Mouse (Mus musculus) heart, adult 18-20 months (tissue): Measurements from ENCODE around the gene Chd5. TPM values are rescaled to one million over a fixed set of nuclear protein-coding genes. Genes with fewer than 3 reads are reported as not detected.

ENCODE experiments used
- DNase-seq, 2 experiments: peaks; one replicate each; pipeline ENCODE4 v3.0.0; 2021 to 2022; ENCODE audit warnings: mixed read lengths in 1 of 2
- total RNA-seq, 2 experiments: library from RNA; stranded (reverse); gene quantifications; 2 replicates each; pipeline ENCODE4 v1.2.3; 2021

The Chd5 gene
- total RNA-seq, 2 experiments from 2014 or later, result 0.20 to 0.36 TPM

DNA sequence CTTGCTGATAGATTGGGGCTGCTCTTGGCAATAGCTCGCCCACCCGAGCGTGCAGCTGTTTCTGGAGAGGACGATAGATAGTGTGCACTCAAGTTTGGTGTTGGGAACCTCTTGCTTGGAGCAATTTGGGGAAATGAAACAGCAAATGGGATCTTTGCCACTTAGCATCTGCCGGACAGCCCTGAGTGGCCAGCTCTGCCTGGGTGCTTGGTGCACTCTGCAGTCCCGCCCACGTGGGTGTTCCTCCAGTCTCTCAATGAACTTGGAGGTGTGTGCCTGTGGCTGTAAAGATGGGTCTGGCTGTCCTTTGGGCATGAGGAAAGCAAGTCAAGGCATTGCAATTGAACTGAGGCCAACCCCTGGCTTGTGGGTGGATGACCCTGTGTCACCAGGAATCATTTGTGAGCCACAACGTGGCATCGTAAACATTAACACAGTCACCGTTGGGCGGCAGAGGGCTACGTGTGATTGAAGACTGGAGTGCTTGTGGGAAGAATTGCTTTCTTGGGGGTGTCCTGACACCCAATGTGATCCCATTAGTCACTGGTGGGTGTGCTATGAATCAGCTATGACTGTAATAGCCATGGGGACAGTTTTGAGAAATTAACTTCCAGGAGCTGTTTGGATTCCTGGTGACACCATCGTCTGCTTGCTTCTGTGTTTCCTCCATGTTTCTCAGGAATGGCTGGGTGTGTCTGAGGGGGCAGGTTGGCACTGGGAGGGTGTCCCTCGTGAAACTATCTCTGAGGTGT lies 15.6 kb downstream of the Chd5 start:
- peak in 1 of 2 experiments; percentile 45 for DNase-seq

DNA sequence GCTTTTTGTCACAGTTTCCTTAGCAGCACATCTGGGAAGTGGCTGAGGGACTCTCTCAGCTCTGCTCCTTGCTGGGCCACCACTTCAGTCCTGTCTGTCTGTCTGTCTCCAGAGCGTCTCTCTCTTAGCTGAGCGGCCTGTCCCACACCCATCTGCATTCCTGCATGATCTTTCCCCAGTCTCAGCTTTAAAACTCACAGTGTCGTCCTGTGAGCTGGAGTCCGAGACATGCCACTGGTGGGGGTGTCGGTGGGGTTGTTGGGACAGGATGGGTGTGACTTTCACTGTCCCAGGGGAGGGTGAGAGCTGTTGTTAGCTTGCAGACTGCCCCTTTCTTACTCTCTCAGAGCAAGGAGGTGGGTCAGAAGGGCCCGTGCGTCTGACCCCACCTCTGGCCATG lies 17.2 kb downstream of the Chd5 start:
- no peak for DNase-seq

DNA sequence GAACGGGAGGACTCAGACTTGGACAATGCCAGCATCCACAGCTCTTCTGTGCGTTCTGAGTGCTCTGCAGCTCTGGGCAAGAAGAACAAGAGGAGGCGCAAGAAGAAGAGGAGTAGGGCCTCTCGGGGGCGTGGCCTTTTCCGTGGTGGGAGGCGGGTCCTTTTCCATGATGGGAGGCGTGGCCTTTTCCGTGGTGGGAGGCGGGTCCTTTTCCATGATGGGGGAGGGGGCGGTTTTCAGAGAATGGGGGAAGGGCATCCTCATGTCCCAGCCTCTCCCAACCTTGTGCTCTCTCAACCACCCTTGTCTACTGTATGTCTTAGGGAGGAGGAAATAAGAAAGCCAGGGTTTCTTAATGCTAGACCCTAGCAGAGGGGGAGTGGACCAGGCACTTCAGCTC lies 21.2 kb downstream of the Chd5 start:
- no peak for DNase-seq

DNA sequence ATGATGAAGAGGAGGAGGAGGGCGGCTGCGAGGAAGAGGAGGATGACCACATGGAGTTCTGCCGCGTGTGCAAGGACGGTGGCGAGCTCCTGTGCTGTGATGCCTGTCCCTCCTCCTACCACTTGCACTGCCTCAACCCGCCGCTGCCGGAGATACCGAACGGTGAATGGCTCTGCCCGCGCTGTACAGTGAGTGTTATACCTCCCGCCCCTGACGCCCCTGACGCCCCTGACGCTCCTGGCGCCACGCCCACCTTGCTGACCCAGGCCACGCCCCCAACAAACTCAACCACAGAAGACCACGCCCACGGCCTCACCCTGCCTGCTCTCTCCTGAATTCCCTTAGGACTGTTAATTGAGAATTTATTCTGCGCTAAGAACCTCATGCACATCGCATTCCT lies 22.4 kb downstream of the Chd5 start:
- DNase-seq, result no peak

DNA sequence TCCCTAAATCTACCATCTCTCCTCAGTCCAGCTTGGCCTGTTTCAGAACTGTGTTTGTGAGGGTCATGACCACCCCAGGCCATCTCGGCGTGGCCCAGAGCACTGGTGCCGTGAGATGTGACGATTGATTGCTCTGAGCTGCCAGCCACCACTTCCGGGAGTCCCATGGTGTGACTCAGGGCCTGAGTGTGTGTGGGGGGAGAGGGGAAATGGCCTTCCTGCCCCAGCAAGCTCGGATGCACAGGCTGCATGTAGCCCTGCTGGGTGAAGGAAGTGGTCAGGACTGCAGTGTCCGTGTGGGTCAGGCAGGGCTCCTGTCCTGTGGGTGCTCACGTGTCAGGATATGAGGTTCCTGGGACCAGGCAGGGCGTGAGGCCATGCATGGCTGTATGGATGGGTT lies 23.7 kb downstream of the Chd5 start:
- DNase-seq, result no peak

DNA sequence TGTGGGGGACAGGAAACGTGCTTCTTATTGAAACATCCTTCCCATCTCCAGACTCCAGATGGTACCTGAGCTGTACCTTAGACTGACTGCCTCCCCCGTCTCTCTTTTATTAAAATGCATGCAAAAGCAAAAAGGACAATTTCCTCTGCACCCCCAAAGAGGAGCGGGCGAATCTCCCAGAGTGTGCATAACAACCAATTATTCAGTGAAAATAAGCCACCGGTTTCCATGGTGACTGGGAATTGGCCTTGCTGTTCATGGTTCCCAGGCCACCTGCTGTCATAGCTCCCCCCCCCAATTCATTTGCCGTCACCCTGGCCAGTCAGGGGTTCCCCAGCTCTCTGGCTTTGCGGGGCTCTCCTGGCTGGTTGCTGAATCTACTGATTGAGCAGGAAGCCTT lies 26.8 kb downstream of the Chd5 start:
- no peak for DNase-seq

DNA sequence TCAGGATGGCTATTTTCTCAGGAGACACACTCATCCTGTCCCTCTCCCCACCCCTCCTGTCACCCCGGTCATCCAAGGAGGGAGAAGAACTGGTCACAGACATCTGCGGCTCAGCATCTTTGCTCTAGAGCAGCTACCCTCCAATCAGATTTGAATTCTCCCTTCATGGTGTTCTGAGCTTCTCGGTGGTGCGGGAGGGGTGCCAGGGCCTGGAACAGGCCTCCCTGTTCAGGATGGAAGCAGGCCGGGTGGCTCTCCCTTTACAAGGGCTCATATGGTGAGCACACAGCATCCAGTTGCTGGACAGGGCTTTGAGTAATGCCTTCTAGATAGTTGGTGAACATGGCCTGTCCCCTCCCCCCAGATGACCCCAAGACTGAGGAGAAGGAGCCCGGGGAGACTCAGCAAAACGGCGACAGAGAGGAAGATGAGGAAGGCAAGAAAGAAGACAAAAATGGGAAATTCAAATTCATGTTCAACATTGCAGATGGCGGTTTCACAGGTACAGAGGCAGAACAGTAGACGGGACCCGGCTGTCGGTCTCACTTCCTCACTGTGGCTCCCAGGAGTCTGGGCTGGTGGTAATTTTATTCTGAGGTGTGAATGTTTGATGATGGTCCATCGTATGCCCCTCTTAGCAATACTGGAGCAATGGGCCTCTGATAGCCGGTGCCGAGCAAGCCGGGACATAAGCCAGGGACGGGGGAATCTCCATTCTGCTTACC lies 44.2 kb downstream of the Chd5 start:
- DNase-seq, result no peak

DNA sequence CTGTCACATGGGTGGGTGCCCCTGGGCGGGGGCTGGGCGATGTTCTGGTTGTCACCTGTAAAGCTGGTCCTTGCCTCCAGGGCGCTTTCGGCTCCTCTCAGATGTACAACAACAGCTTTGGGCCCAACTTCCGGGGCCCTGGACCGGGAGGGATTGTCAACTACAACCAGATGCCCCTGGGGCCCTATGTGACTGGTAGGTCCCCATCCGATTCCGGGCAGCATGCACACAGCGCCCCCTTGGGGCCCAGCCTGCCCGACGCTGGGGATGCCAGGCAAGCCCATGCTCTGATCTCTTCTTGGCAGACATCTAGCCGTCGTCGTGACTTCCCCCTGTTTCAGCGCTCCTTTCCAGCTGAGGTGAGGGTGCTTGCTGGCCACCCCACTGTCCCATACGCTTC lies 47.2 kb downstream of the Chd5 start:
- peak in 1 of 2 experiments; percentile 13 for DNase-seq

DNA sequence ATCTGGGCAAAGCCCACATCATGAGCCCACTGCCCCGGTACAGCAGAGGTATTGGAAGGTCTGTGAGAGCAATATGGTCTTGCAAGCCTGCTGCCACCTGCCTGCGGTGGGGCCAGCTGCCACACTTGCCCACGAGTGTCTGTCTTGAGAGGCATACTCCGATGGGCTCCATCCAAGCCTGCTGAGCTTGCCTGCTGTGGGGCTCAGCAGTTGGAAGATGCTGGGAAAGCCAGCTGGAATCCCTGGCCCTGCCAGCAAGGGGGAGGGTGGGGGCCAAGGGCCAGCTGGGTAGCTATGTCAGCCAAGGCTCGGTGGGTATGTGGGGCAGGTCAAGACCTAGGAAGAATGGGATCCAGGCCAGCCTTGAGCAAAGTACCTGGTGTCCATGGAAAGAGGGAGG lies 53.7 kb downstream of the Chd5 start:
- no peak for DNase-seq

DNA sequence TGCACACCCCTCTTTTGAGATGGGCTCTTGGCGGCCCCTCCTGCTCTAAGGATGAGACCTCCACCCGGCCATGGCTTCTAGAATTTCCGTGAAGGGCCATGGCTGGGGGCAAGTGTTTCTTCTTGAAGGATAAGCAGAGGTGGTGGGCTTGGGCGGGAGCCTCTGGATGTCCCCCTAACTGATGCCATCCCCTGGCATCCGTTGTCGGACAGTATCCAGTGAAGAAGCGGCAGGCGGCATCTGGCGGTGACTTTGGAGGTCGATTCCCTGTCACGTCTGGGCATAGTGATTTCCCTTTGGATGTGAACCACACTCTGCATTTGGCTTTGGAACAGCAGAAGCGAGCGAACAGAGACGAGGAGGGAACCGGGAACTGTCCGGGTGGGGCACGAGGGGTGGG lies 54.2 kb downstream of the Chd5 start:
- DNase-seq, result no peak

DNA sequence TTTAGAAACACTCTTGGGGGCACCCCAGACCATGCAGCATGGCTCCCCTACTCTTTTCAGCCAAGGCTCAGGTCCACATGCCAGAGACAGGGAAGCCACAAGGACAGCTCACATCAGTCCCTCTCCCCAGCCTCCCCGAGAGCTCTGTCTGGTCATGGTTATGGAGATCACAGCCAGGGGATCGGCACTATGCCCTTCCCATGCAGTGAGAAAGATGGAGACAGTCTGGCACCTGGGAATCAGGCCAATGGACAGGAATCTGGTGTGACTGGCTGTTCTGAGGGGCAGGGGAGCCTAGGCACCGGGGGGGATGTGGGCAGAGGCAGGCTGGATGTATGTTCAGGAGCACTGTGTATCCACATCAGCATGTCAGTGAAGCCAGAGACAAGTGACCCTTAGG lies 60.5 kb downstream of the Chd5 start:
- DNase-seq, result no peak

DNA sequence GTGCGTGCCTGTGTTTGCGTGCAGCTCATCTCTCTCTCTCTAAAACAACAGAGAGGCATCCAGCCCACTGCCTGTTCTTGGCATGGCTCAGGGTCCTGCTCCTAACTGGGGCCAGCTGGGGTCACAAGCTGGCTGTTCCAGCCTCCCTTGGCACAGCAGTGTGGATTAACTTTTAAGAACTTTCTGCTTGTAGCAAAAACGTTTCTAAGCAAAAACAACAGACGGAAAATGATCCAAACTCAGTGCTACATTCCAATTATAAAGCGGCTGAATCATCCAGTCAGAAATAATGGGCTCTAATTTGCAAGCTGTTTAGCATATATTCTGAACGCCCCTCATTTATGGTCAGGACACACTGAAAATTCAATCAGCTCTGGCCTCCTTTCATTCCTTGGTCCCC lies 66.7 kb downstream of the Chd5 start:
- DNase-seq, result no peak

DNA sequence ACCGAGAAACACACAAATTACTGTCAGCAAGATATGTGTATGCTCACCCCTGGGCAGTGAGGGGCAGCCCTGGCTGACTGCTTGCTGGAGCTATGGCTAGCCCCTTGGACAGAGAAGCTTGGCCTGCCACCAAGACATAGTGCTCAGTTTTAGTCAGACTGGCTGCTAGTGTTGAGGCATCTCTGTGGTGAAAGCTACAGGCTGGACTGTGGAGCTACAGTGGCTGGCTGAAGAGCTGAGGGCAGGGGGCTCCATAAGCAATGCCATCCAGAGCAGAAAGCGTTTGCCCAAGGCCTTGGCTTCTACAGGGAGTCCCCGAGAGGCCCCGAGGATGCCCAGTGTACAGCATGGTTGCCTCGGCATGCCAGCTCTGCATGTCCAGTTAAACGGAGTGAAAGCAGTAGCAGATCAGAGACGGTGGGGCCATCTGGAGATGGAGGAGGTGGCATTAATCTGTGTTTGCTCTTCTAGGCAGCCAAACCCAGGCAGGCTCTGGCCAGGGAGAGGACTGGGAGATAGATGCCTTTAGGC lies 67.3 kb downstream of the Chd5 start:
- no peak for DNase-seq

DNA sequence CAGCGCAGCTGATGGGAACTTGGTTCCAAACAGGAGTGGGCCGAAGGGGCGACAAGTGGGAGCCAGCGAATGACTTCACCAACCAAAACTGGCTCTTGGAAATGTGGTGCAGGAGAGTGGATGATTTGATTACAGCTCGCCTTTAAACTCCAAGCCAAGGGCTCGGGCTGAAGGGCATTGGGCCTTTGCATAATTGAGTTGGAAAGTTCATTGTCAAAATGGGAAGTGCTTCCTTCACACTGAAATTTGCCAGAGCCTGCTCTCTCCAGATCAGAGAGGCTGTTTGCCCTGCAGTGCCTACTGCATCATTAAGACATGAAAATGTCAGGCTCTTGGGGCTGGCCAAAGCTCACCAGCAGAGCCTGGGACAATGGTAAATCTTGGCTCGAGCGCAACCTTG lies 68.1 kb downstream of the Chd5 start:
- no peak for DNase-seq

DNA sequence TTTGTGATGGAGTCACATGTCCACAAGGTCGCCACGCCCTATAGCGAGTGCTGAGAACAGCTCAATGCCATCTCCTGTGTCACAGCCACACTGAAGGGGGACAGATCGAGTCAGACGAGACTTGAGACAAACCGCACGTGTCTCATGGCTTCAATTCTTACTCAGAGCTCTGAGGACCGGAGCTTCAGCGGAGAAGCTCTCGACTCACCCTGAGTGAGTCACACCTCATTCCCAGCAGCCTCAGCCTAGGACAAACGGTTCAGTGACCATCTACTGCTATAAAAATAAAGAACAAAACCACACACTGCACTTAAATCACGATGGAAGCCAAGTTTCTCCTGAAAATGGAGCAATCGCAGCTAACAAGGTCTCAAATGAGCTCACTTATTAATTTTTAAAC lies 72.5 kb downstream of the Chd5 start:
- DNase-seq, result no peak

DNA sequence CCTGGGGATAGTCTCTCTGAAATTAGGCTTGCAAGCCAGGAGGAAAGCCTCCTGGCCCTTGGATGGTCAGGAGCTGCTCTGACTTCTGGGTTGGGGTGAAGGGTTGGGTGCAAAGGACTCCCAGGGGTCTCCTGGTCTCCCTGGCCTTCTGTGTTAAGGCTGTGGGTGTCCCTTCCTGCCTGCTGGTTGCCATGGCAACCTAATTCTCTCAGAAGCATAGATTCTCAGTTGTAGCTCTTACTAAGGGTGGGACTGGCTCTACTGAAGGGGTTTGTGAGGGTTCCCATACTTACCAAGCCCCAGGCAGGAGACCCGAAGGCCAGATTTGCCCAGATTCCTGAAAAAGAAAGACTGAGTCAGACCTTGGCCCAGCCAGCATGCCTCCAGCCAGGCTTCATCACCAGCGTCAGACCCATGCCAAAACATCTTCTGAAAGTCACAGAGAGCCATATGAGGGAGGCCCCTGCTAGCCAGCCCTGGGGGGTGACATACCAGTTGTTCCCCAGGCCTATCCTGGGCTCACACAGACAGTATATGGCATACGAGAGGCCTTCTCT lies 74.2 kb downstream of the Chd5 start:
- no peak for DNase-seq

DNA sequence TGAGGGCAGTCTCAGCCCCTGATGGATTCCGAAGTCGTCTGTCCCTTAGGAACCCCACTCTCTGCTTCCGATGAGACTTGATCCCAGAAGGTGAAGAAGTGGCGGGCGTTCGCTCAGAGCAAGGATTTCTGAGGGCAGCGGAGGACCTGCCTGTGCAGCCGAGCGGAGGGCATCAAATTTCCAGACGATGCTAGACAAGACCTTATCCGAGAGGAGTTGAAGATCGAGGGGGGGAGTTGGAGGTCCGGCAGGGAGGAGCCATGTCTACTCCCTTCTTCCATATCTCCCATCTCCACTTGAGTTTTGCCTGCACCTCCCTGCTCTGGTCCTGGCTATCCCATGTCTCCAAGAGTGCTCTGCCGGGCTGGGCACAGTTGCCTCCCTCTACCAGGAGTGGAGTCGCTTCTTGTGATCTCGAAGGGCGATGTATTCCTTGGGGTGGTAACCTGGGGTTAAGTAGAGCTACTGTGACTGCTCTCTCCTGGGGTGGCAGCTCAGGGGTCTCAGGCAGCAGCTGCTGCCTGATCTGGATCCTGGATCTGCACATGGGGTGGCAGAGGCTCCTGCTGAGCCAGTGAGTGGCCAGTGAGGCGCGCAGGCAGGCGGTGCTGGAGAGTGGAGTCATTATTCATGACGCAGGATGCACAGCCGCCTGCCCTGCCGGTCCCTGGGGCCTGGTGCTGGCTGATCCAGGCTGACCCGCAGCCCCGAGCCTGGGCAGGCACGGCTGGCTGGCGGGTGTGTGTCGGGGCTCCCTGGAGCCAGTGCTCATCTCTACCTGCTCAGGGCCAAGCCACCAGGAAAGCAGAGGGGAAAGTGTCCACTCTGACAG lies 80.0 kb downstream of the Chd5 start:
- DNase-seq, result no peak

DNA sequence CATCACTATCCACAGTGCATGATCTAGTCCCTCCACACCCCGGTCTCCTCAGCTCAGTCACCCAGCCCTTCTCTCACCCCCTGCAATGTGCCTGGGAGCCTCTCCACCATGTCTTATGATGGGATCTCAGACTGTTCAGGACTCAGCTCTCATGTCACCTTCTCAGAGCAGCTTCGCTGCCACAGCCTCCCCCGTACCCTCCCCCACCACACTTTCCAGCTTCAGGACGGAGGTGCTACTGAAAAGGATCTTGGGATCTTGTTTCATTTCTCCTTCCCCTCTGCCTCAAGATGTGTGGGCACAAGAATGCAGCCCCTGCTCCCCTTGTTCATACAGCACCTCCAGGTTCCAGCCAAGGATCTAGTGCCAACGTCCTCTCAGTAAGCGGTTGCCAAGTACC lies 85.1 kb downstream of the Chd5 start:
- DNase-seq, result no peak

DNA sequence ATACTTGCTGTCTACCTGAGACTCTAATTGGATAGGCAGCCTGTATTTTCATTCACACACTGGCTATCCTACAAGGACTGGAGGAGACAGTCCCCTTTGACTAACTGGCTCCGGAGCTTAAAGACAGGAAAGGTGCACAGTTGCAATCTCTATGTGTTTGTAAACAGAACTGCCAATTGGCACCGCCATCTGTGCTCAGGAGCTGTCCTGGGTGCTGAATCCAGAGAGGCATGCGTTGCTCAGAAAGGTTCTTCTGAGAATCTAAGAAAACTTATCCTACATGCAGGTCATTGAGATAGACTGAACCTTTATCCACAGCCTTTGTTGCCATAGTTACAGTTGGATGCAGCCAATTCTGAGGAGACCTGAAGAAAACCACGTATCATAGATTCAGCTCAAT lies 85.9 kb downstream of the Chd5 start:
- DNase-seq, result peak in 1 of 2 experiments; percentile 49

DNA sequence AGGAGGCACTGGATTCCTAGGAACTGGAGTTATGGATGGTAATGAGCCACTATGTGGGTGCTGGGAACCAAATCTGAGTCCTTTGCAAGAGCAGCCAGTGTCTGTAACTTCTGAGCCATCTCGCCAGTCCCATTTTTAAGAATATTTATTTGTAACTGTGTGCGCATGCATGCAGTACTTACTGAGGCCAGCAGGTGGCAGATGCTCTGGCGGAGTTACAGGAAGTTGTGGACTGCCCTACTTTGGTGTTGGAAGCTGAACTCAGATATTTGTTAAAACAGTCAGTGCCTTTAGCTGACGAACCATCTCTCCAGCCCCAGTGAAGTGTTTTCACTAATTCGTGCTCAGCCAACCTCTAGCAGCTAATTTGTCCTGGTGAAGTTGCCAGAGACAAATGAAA lies 86.5 kb downstream of the Chd5 start:
- DNase-seq, result no peak

DNA sequence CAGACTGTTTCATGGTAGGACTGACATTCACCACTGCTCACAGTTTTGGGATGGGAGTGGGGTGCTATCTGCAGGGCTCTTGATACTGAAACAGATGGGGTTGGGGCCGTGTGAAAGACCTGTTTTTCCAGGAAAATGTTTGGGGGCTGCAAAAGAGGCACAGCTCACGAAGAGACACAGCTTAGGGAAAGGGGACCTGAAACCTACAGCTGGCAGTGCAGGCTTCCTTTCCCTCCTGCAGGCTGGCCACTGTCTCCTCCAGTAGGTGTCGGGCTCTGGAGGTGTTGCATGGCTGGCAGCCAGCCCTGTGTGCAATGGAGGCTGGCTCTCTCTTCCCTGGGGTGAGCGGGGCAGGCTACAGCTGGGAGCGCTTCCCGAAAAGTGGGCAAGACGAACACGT lies 89.8 kb downstream of the Chd5 start:
- no peak for DNase-seq

DNA sequence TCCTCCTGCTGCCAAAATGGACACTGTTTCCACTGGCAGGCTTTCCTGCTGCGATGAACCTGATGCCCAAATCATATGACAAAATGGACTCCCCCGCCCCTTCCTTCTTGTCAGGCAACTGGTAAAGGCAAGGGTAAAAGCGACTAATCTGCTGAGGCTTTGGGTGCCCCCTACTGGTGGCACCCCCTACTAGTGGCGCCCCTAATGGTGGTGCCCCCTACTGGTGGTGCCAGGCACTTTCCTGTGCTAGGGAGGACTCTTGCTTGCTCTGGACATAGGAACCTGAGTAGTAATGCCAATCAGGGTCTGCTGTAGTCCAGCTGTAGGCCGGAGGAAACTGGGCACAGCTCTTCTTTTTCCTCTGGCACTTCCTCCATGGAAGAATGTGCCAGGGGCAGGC lies 93.9 kb downstream of the Chd5 start:
- peak in 1 of 2 experiments; percentile 32 for DNase-seq

DNA sequence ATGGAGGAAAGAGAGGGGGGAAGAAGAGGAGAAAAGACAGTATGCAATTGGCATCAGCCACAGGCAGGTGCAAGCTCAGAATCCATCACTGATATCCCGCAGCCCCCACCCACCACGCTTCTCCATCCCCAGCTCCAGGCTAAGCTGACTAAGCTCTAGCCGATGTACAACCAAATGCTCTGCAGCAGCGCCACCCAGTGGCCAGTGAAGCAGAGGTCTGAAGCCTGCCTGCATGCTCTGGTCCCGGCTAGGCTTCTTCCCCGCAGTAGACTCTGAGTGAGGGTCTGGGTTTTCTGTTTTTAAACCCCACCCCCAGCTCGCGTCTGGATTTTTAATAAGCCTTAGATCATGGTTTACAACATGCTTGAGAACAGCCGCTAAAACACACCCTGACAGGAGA lies 96.4 kb downstream of the Chd5 start:
- peak; percentile 76 to 93 for DNase-seq
